Mouse (Mus musculus) lung, adult 2 months (tissue): ENCODE measurements around the gene Fam19a1.

Experiments
- CTCF ChIP-seq: fragments of 200-500 bp; IDR thresholded peaks from 2 replicates; pipeline ENCODE4 v1.5.1; 2011; ENCODE audit warnings: mild to moderate bottlenecking, low read length, control low read depth; ENCODE audit not compliant: insufficient read depth
- POLR2A ChIP-seq: fragments of 200-500 bp; IDR thresholded peaks from 2 replicates; pipeline ENCODE4 v1.6.1; 2011; ENCODE audit warnings: low read depth, mild to moderate bottlenecking, control low read depth, low read length, borderline replicate concordance; ENCODE audit errors: extremely low read depth

GRCm38 (mm10) chr6:96270436-96270835 lies 157.5 kb downstream of the Fam19a1 start:
- TF ChIP-seq CTCF (no peak), POLR2A (no peak)
